15 mouse cellular contexts compared by ENCODE assay signal in the genomic region with DNA sequence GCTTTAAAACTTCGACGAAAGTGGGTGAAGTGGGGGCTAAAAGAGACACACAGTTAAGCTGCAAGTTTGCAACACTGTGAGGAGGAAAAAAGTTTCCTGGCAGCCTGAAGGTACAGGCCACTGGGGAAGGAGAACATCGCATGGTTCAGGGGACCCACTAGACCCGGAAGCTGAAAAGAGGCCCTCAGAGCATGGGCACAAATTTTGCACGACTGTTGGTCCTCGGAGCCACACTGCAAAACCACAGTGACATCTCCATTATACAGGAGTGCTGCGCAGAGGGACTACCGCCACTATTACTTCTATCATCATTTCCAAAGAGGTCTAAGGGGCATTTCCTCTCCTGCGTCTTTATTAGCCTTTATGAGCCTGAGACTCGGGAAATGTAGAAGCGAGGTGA. TPM values are rescaled to one million over a fixed set of nuclear protein-coding genes. Genes with fewer than 3 reads are reported as not detected.
A peak's percentile ranks its signal among the peaks of the same experiment; 100 is the strongest.
DNase-seq lines count a peak whose midpoint lies in the region; ATAC-seq and TF ChIP-seq lines count a peak whose summit lies in the region.
"Had no signal": no experiment of that assay in that cellular context is flagged by ENCODE, and none has a peak within 500 bp of the region (broad histone marks: within the 10 kb centered on the region; RNA-seq: fewer than 3 reads in every experiment).

No protein-coding gene starts in this region.

- DNase-seq in midbrain, embryonic 10.5 days (ENCODE audit: low spot score): peak; percentile 45
- DNase-seq in midbrain, postnatal 0 days (ENCODE audit: low spot score): no peak
- DNase-seq in forebrain, embryonic 11.5 days (ENCODE audit: low spot score): no peak
- DNase-seq in gastrocnemius, postnatal 25 days: no peak
- DNase-seq in lung, adult 18-20 months: no peak
- no peak for DNase-seq in layer of hippocampus, adult 9-10 months (ENCODE audit: low spot score)
- DNase-seq: cerebellum, postnatal 14 days; lung, embryonic 14.5 days had no signal

- TF ChIP-seq CTCF in midbrain, postnatal 0 days (IDR thresholded peaks at IDR 0.05): no peak

- peaks cover 73% of the 10 kb centered on the region for H3K4me1 ChIP-seq in midbrain, embryonic 10.5 days
- H3K4me1 ChIP-seq in midbrain, postnatal 0 days (ENCODE audit: insufficient read depth, low read length): no peaks in the 10 kb centered on the region
- peaks cover 26% of the 10 kb centered on the region for H3K4me1 ChIP-seq in forebrain, embryonic 11.5 days (replicated peaks; ENCODE audit: control insufficient read depth, insufficient read depth, low read length)
- H3K4me1 ChIP-seq in hindbrain, embryonic 16.5 days (ENCODE audit: control insufficient read depth, insufficient read depth, low read depth, low read length): peaks cover 7% of the 10 kb centered on the region
- H3K4me1 ChIP-seq in stomach, embryonic 15.5 days: peaks cover 31% of the 10 kb centered on the region

- H3K36me3 ChIP-seq in midbrain, embryonic 10.5 days: no peaks in the 10 kb centered on the region
- no peaks in the 10 kb centered on the region for H3K36me3 ChIP-seq in midbrain, postnatal 0 days (ENCODE audit: insufficient read depth, low read length)
- H3K36me3 ChIP-seq in forebrain, embryonic 11.5 days (ENCODE audit: control insufficient read depth, insufficient read depth, low read length): no peaks in the 10 kb centered on the region
- H3K36me3 ChIP-seq in hindbrain, embryonic 16.5 days (ENCODE audit: control insufficient read depth, insufficient read depth, low read length): no peaks in the 10 kb centered on the region
- H3K36me3 ChIP-seq in stomach, embryonic 15.5 days: no peaks in the 10 kb centered on the region
- H3K36me3 ChIP-seq: limb, embryonic 12.5 days had no signal

- H3K4me3 ChIP-seq in midbrain, embryonic 10.5 days: peak overlapping the region; percentile 60
- no peak overlapping the region for H3K4me3 ChIP-seq in midbrain, postnatal 0 days (ENCODE audit: low read depth, low read length)
- peak overlapping the region; percentile 38 for H3K4me3 ChIP-seq in forebrain, embryonic 11.5 days (ENCODE audit: low read depth, low read length)
- no peak overlapping the region for H3K4me3 ChIP-seq in hindbrain, embryonic 16.5 days (ENCODE audit: low read length)
- no peak overlapping the region for H3K4me3 ChIP-seq in stomach, embryonic 15.5 days (replicated peaks)

- ATAC-seq in midbrain, postnatal 0 days (ENCODE audit: low FRiP score): no peak
- ATAC-seq in forebrain, embryonic 11.5 days (replicated peaks; ENCODE audit: low FRiP score): no peak
- no peak for ATAC-seq in hindbrain, embryonic 16.5 days
- ATAC-seq in stomach, embryonic 15.5 days (ENCODE audit: insufficient read depth, low FRiP score, low read depth): no peak
- ATAC-seq: activated CD4-positive, CD25-positive, alpha-beta regulatory T cell, adult 4 months had no signal

- H3K27me3 ChIP-seq in midbrain, embryonic 10.5 days (ENCODE audit: low read depth, poor library complexity, severe bottlenecking): peaks cover 100% of the 10 kb centered on the region
- H3K27me3 ChIP-seq in midbrain, postnatal 0 days (ENCODE audit: insufficient read depth, low read length): peaks cover 70% of the 10 kb centered on the region
- peaks cover 69% of the 10 kb centered on the region for H3K27me3 ChIP-seq in forebrain, embryonic 11.5 days (ENCODE audit: control insufficient read depth, insufficient read depth, low read length)
- H3K27me3 ChIP-seq in hindbrain, embryonic 16.5 days (replicated peaks; ENCODE audit: control insufficient read depth, insufficient read depth, low read length): peaks cover 33% of the 10 kb centered on the region
- H3K27me3 ChIP-seq in stomach, embryonic 15.5 days (replicated peaks): peaks cover 29% of the 10 kb centered on the region; the same call in 1 of the 2 replicates

- no peaks in the 10 kb centered on the region for H3K9me3 ChIP-seq in midbrain, embryonic 10.5 days (replicated peaks)
- H3K9me3 ChIP-seq in midbrain, postnatal 0 days (ENCODE audit: low read length): no peaks in the 10 kb centered on the region
- H3K9me3 ChIP-seq in forebrain, embryonic 11.5 days (ENCODE audit: control insufficient read depth, low read length): no peaks in the 10 kb centered on the region
- H3K9me3 ChIP-seq in hindbrain, embryonic 16.5 days (ENCODE audit: control insufficient read depth, low read length): no peaks in the 10 kb centered on the region
- no peaks in the 10 kb centered on the region for H3K9me3 ChIP-seq in stomach, embryonic 15.5 days
- H3K9me3 ChIP-seq: limb, embryonic 12.5 days; megakaryocyte, embryonic 14.5 days had no signal

- no peak overlapping the region for H3K9ac ChIP-seq in midbrain, postnatal 0 days (replicated peaks; ENCODE audit: low read length, poor library complexity, severe bottlenecking)
- H3K9ac ChIP-seq in forebrain, embryonic 11.5 days (ENCODE audit: low read length): peak overlapping the region; percentile 69
- no peak overlapping the region for H3K9ac ChIP-seq in hindbrain, embryonic 16.5 days (ENCODE audit: low read depth, low read length)
- H3K9ac ChIP-seq in stomach, embryonic 15.5 days: no peak overlapping the region
- H3K9ac ChIP-seq: limb, embryonic 12.5 days had no signal

- H3K4me2 ChIP-seq in midbrain, postnatal 0 days (ENCODE audit: low read depth, low read length, poor library complexity, severe bottlenecking): no peak overlapping the region
- peak overlapping the region; percentile 67 for H3K4me2 ChIP-seq in forebrain, embryonic 11.5 days (ENCODE audit: low read depth, low read length, severe bottlenecking)
- H3K4me2 ChIP-seq in hindbrain, embryonic 16.5 days (ENCODE audit: low read length): peak overlapping the region; percentile 31
- peak overlapping the region; percentile 11; the same call in 1 of the 2 replicates for H3K4me2 ChIP-seq in stomach, embryonic 15.5 days

- 3% methylated on average over 11 of the region's 11 CpGs for WGBS in midbrain, embryonic 10.5 days
- WGBS in midbrain, postnatal 0 days: 10% methylated on average over 11 of the region's 11 CpGs
- 2% methylated on average over 11 of the region's 11 CpGs for WGBS in forebrain, embryonic 11.5 days
- WGBS in hindbrain, embryonic 16.5 days: 16% methylated on average over 11 of the region's 11 CpGs
- WGBS in stomach, embryonic 15.5 days: 40% methylated on average over 11 of the region's 11 CpGs

- H3K27ac ChIP-seq in midbrain, embryonic 10.5 days (replicated peaks): peak overlapping the region; percentile 93
- no peak overlapping the region for H3K27ac ChIP-seq in midbrain, postnatal 0 days (ENCODE audit: low read depth, low read length)
- H3K27ac ChIP-seq in forebrain, embryonic 11.5 days (ENCODE audit: low read depth, low read length): peak overlapping the region; percentile 69
- H3K27ac ChIP-seq in hindbrain, embryonic 16.5 days (ENCODE audit: low read depth, low read length): no peak overlapping the region
- H3K27ac ChIP-seq in stomach, embryonic 15.5 days: no peak overlapping the region
- H3K27ac ChIP-seq: limb, embryonic 12.5 days had no signal

RNA-seq across cellular contexts. Expression of a gene that starts 32.7 kb away (rescaled TPM):
- 86.8 and 89.2 TPM in 2 replicates for polyA plus RNA-seq in midbrain, embryonic 10.5 days (2016; fragmentation: Nextera tagmentation; extraction: Ambion mirVana)
- total RNA-seq in midbrain, postnatal 0 days (2014; rRNA removed): 38.9 and 43.2 TPM in 2 replicates
- polyA plus RNA-seq in midbrain, postnatal 0 days (2015; fragmentation: Nextera tagmentation; extraction: Ambion mirVana): 65.4 and 81.6 TPM in 2 replicates
- polyA plus RNA-seq in forebrain, embryonic 11.5 days (2014; fragmentation: Nextera tagmentation; extraction: Ambion mirVana): 124 and 137 TPM in 2 replicates
- 63.1 and 68.9 TPM in 2 replicates for polyA plus RNA-seq in hindbrain, embryonic 16.5 days (2015; fragmentation: Nextera tagmentation; extraction: Ambion mirVana)
- polyA plus RNA-seq in stomach, embryonic 15.5 days (2015; fragmentation: Nextera tagmentation; extraction: Ambion mirVana): 66.9 and 72.6 TPM in 2 replicates
- total RNA-seq in gastrocnemius, postnatal 25 days (2021): 10 to 100 TPM; 15.1 to 21.7 TPM
- total RNA-seq: MEL; neutrophil, adult 5-6 weeks had no signal
- polyA plus RNA-seq: activated CD4-positive, CD25-positive, alpha-beta regulatory T cell, adult 4 months had no signal

Comparison
In these comparisons a context has a peak if more than half of its experiments do, and no peak if none do; other contexts are left out.
1. H3K27ac ChIP-seq: peak in midbrain, embryonic 10.5 days (single experiment) and forebrain, embryonic 11.5 days (single experiment); none in midbrain, postnatal 0 days (single experiment), hindbrain, embryonic 16.5 days (single experiment) and stomach, embryonic 15.5 days (single experiment).
2. H3K4me3 ChIP-seq: peak in midbrain, embryonic 10.5 days (single experiment) and forebrain, embryonic 11.5 days (single experiment); none in midbrain, postnatal 0 days (single experiment), hindbrain, embryonic 16.5 days (single experiment) and stomach, embryonic 15.5 days (single experiment).